Mouse (Mus musculus) kidney, adult 18-20 months (tissue): ENCODE data around the gene Mylk.

Experiments used
- DNase-seq: peaks from one replicate; pipeline ENCODE4 v3.0.0; 2021

Gene Mylk

GRCm38 (mm10) chr16:34952798-34953197 lies 207.8 kb downstream of the Mylk start:
- DNase-seq = no peak

GRCm38 (mm10) chr16:34953501-34953900 lies 208.5 kb downstream of the Mylk start:
- DNase-seq = no peak

- DNase-seq = no peak
Observed at GRCm38 (mm10) chr16:34957487-34958230, 212.6 kb downstream of the Mylk start.

GRCm38 (mm10) chr16:34958667-34959066 lies 213.7 kb downstream of the Mylk start:
- peak; percentile 82 for DNase-seq

- DNase-seq = no peak
Observed at GRCm38 (mm10) chr16:34959261-34959660, 214.3 kb downstream of the Mylk start.

- no peak for DNase-seq
Observed at GRCm38 (mm10) chr16:34960243-34960642, 215.2 kb downstream of the Mylk start.

- no peak for DNase-seq
Observed at GRCm38 (mm10) chr16:34960866-34961582, 216.0 kb downstream of the Mylk start.

- DNase-seq = no peak
Observed at GRCm38 (mm10) chr16:34962322-34962721, 217.3 kb downstream of the Mylk start.

- DNase-seq = no peak
Observed at GRCm38 (mm10) chr16:34963008-34963407, 218.0 kb downstream of the Mylk start.

- DNase-seq = no peak
Observed at GRCm38 (mm10) chr16:34966620-34967081, 221.6 kb downstream of the Mylk start.

GRCm38 (mm10) chr16:34967120-34967800 lies 222.2 kb downstream of the Mylk start:
- peak; percentile 73 for DNase-seq

- no peak for DNase-seq
Observed at GRCm38 (mm10) chr16:34968181-34968580, 223.2 kb downstream of the Mylk start.

GRCm38 (mm10) chr16:34972471-34972870 lies 227.5 kb downstream of the Mylk start:
- no peak for DNase-seq

- no peak for DNase-seq
Observed at GRCm38 (mm10) chr16:34975544-34975943, 230.5 kb downstream of the Mylk start.

- DNase-seq = no peak
Observed at GRCm38 (mm10) chr16:34976630-34977029, 231.6 kb downstream of the Mylk start.

- DNase-seq = no peak
Observed at GRCm38 (mm10) chr16:34978018-34978417, 233.0 kb downstream of the Mylk start.

- no peak for DNase-seq
Observed at GRCm38 (mm10) chr16:34981009-34981408, 236.0 kb downstream of the Mylk start.

GRCm38 (mm10) chr16:34984203-34985030 lies 239.4 kb downstream of the Mylk start:
- DNase-seq = no peak

GRCm38 (mm10) chr16:34985031-34985346 lies 240.0 kb downstream of the Mylk start:
- no peak for DNase-seq

- no peak for DNase-seq
Observed at GRCm38 (mm10) chr16:34986211-34986825, 241.3 kb downstream of the Mylk start.

- DNase-seq = no peak
Observed at GRCm38 (mm10) chr16:34991365-34991764, 246.4 kb downstream of the Mylk start.

- DNase-seq = no peak
Observed at GRCm38 (mm10) chr16:34992854-34993253, 247.8 kb downstream of the Mylk start.
